Mouse (Mus musculus) liver, postnatal 0 days (tissue): ENCODE data around the gene Ninj2. TPM values are rescaled to one million over a fixed set of nuclear protein-coding genes. Genes with fewer than 3 reads are reported as not detected.
A peak's percentile ranks its signal among the peaks of the same experiment; 100 is the strongest.

Experiments used
- ATAC-seq: fragments of 200-750 bp; cut with Nextera tagmentation; 2 replicates; pipeline ENCODE4 v1.8.0; 2017; ENCODE audit warnings: mild to moderate bottlenecking, moderate library complexity
- DNase-seq: peaks from one replicate; pipeline ENCODE4 v3.0.0-alpha.2; 2016
- H3K27ac ChIP-seq: fragments of 300-500 bp; sonication (generic); 2 replicates; pipeline ENCODE4 v1.5.1; 2014; ENCODE audit warnings: antibody characterized with exemption, moderate library complexity, mild to moderate bottlenecking, low read depth
- H3K27me3 ChIP-seq: fragments of 300-500 bp; sonication (generic); 2 replicates; pipeline ENCODE4 v1.6.1; 2014; ENCODE audit warnings: low read length, control low read depth, mixed read lengths; ENCODE audit not compliant: insufficient read depth
- H3K36me3 ChIP-seq: fragments of 300-500 bp; sonication (generic); replicated peaks from 2 replicates; pipeline ENCODE4 v1.6.1; 2014; ENCODE audit warnings: mild to moderate bottlenecking, control low read depth, low read length, moderate library complexity, mixed read lengths; ENCODE audit not compliant: insufficient read depth
- H3K4me1 ChIP-seq: fragments of 300-500 bp; sonication (generic); 2 replicates; pipeline ENCODE4 v1.6.1; 2014; ENCODE audit warnings: antibody characterized with exemption, mild to moderate bottlenecking, control low read depth; ENCODE audit not compliant: insufficient read depth
- H3K4me2 ChIP-seq: fragments of 300-500 bp; sonication (generic); 2 replicates; pipeline ENCODE4 v1.6.1; 2014; ENCODE audit warnings: low read depth, mild to moderate bottlenecking, low read length, moderate library complexity, mixed read lengths
- H3K4me3 ChIP-seq: fragments of 300-500 bp; sonication (generic); 2 replicates; pipeline ENCODE4 v1.5.1; 2014; ENCODE audit warnings: low read depth, low read length
- H3K9ac ChIP-seq: fragments of 300-500 bp; sonication (generic); replicated peaks from 2 replicates; pipeline ENCODE4 v1.6.1; 2014; ENCODE audit warnings: mild to moderate bottlenecking, moderate library complexity
- H3K9me3 ChIP-seq: fragments of 300-500 bp; sonication (generic); 2 replicates; pipeline ENCODE4 v1.6.1; 2016; ENCODE audit warnings: mild to moderate bottlenecking, control low read depth, low read length, mixed read lengths
- CTCF ChIP-seq: sonication (generic); IDR thresholded peaks from 2 replicates; pipeline ENCODE4 v1.5.1; 2016; ENCODE audit warnings: antibody characterized with exemption, low read depth
- EP300 ChIP-seq: IDR thresholded peaks from 2 replicates; pipeline ENCODE4 v1.6.1; 2016; ENCODE audit warnings: antibody characterized with exemption, low read depth, mild to moderate bottlenecking
- WGBS: fragments of 180-500 bp; shearing (Covaris S2); extraction: QIAGEN DNeasy Blood & Tissue Kit; methylation state at CpG from one replicate; pipeline ENCODE4 v1.1.7; 2014; ENCODE audit not compliant: insufficient replicate concordance; 5-methylcytosine and 5-hydroxymethylcytosine counted together
- polyA plus RNA-seq: library from polyadenylated mRNA; unstranded; fragments of >200 nt; fragmentation: Nextera tagmentation; extraction: Ambion mirVana; gene quantifications from 2 replicates; pipeline ENCODE4 v1.2.1, GENCODE M21; 2015

The Ninj2 gene
- polyA plus RNA-seq, 1 experiment from 2014 or later: 0.31 TPM

DNA sequence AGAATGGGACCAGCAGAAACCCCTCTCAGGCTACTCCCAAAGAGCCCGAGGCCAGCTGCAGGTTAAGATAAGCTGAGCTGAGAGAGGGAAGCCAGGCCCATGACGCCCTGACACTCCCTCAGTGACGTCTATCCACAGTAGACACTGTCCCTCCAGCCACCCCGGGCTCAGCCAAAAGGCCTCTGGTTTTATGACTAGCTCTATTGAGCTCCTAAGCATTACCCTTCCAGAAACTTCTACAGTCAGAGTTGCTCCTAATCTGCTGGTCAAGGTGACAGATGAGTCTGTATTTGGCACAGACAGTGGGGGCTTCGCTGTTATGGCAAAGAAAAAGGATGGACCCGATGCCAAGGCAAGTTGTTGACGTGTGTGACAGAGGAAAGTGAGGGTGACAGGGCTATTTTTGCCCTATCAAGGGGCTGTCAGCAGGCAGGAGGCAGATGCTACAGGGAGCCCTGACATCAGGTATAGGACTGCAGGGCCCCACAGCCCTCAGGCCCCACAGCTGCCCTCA lies 81.5 kb downstream of the Ninj2 start:
- Histone ChIP-seq H3K9ac (peak overlapping the region; percentile 58), H3K27ac (peak overlapping the region; percentile 97), H3K4me1 (peaks cover 30% of the 10 kb centered on the region), H3K4me2 (peak overlapping the region; percentile 57), H3K27me3 (no peaks in the 10 kb centered on the region), H3K9me3 (no peaks in the 10 kb centered on the region), H3K4me3 (peak overlapping the region; percentile 27), H3K36me3 (no peaks in the 10 kb centered on the region)
- peak; percentile 85 for DNase-seq
- TF ChIP-seq CTCF: no peak
- TF ChIP-seq EP300: peak; percentile 94
- ATAC-seq: peak; percentile 99
- 31% methylated on average over 7 of the region's 7 CpGs for WGBS

DNA sequence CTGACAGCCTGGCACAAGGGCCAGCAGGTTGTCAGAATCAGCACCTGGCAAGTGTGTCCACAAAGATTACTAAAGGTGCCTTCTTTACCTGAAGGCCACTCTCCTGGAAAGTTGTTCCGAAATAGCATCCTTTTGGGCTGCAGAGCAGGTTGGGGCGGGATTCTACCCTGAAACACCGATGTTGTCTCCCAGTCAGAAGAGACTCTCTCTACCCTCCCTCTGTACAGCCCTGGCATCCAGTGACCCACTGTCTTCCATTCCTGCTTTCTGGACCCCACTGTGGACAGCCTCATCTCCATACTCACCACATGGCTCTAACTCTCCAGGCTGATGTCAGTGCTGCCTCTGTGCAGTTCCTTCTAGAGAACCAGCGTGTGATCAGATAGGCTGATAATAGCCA lies 82.5 kb downstream of the Ninj2 start:
- H3K4me2 ChIP-seq: peak overlapping the region; percentile 57
- H3K9ac ChIP-seq: peak overlapping the region; percentile 39; the same call in 1 of the 2 replicates
- H3K27me3 ChIP-seq: no peaks in the 10 kb centered on the region
- peak overlapping the region; percentile 97 for H3K27ac ChIP-seq
- no peak for ATAC-seq
- DNase-seq: no peak
- TF ChIP-seq EP300 (no peak), CTCF (no peak)
- 92% methylated on average over 4 of the region's 4 CpGs for WGBS
- H3K9me3 ChIP-seq: no peaks in the 10 kb centered on the region
- H3K4me3 ChIP-seq: peak overlapping the region; percentile 27; the same call in 1 of the 2 replicates
- H3K4me1 ChIP-seq: peaks cover 37% of the 10 kb centered on the region
- H3K36me3 ChIP-seq: no peaks in the 10 kb centered on the region

DNA sequence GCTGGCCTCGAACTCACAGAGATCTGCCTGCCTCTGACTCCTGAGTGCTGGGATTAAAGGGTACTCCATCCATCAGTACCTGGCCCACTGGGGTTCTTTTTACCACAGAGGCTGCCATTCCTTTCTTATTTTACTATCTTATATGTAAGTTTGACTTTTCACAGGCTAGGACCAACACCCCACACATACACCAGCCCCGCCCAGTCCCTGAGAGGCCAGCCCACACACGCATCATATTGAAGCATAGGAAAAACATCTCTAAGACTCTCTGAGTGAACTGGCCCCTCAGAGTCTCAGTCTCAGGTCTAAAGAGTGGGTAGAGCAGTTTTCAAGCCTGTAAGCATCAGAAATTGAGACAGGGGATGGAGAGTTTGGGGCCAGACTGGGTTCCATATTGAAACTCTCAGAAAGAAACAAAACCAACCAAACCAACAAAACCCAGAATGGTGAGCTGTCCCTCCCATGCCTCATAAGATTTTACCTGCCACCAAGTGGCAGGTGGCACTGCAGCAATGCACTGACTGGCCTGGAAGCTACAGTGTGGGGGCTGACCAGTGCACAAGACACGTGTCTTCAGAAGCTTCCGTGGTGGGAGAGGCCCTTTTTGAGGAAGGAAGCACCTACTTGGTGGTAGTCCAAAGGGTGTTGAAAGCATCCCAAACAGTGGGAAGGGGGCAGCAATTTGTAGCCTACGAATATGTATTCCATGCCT lies 86.0 kb downstream of the Ninj2 start:
- Histone ChIP-seq H3K36me3 (no peaks in the 10 kb centered on the region), H3K9ac (peak overlapping the region; percentile 46; the same call in 1 of the 2 replicates), H3K27me3 (no peaks in the 10 kb centered on the region), H3K4me2 (0 out of 2 replicates have a peak overlapping the region, but pooled peaks have one; percentile 4), H3K4me1 (peaks cover 23% of the 10 kb centered on the region), H3K27ac (peak overlapping the region; percentile 71), H3K9me3 (no peaks in the 10 kb centered on the region), H3K4me3 (no peak overlapping the region)
- 64% methylated on average over 6 of the region's 6 CpGs for WGBS
- ATAC-seq (no peak), DNase-seq (peak; percentile 44)
- TF ChIP-seq EP300 (no peak), CTCF (0 out of 2 replicates have a peak, but pooled peaks have one; percentile 14)

DNA sequence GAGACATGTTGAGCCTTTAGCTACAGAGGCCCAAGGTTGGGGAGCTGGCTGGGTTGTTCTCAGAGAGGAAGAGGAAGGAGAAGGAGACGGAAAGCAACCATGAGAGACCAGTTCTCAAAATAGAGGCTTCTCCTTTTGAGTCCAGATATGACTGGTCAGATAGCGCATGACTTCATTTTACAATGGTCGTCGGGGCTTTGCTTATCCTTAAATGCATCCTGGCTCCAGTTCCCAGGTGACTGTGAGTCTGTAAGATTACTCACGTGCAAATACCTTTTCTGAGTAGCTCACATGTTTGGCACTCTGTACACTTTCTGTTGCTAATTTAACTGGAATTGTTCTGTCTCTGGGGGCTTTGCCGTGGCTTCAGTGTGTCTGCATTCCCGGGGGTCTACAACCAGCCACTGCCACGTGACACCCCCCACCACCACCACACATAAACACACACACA lies 86.6 kb downstream of the Ninj2 start:
- Histone ChIP-seq H3K9ac (peak overlapping the region; percentile 46; the same call in 1 of the 2 replicates), H3K4me2 (0 out of 2 replicates have a peak overlapping the region, but pooled peaks have one; percentile 4), H3K36me3 (no peaks in the 10 kb centered on the region), H3K27ac (peak overlapping the region; percentile 71), H3K9me3 (no peaks in the 10 kb centered on the region), H3K4me1 (peaks cover 17% of the 10 kb centered on the region), H3K4me3 (no peak overlapping the region), H3K27me3 (no peaks in the 10 kb centered on the region)
- ATAC-seq: no peak
- WGBS: 56% methylated on average over 8 of the region's 8 CpGs
- no peak for DNase-seq
- TF ChIP-seq EP300 (0 out of 2 replicates have a peak, but pooled peaks have one; percentile 18), CTCF (no peak)

DNA sequence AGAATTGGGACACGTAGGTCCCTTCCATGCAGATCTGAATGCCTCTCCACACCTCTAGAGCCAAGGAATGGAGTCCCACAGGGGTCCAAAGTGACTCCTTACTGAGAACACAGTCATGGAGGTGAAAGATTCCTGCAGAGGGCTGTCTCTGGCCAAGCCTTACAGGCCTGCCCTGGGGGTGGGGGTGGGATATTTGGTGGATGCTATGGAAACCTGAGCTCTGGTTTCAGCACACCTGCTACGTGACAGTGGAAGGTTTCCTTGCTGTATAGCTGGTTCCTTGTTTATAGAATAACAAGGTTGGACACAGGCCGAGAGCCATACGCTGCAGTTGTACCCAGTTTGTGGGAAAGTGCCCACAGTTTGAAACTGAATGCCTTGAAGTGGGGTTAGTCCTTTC lies 87.3 kb downstream of the Ninj2 start:
- no peaks in the 10 kb centered on the region for H3K27me3 ChIP-seq
- ATAC-seq (no peak), DNase-seq (no peak)
- no peak overlapping the region for H3K4me3 ChIP-seq
- H3K27ac ChIP-seq: no peak overlapping the region
- no peak overlapping the region for H3K9ac ChIP-seq
- no peak overlapping the region for H3K4me2 ChIP-seq
- no peaks in the 10 kb centered on the region for H3K36me3 ChIP-seq
- TF ChIP-seq EP300 (no peak), CTCF (no peak)
- no peaks in the 10 kb centered on the region for H3K9me3 ChIP-seq
- 81% methylated on average over 4 of the region's 4 CpGs for WGBS
- peaks cover 13% of the 10 kb centered on the region for H3K4me1 ChIP-seq

DNA sequence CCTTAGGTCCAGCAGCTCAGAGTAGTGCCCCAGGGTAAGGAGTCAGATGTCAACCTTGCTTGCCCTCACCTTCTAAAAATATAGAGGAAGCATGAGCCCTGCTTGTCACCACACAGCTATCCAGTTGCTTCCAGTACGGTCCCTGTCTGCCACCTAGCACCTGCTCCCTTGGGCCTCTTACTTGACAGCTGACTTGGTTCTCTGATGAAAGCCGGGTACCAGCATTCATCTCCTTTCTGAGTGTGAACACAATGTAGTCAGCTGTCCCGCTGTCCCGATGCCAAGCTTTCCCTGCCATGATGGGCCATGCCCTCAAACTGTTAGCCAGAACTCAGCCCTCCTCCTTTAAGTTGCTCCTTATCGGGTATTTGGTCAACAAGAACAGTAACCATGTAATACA lies 89.0 kb downstream of the Ninj2 start:
- H3K9me3 ChIP-seq: no peaks in the 10 kb centered on the region
- no peaks in the 10 kb centered on the region for H3K27me3 ChIP-seq
- no peaks in the 10 kb centered on the region for H3K36me3 ChIP-seq
- H3K4me3 ChIP-seq: no peak overlapping the region
- no peak overlapping the region for H3K4me2 ChIP-seq
- H3K27ac ChIP-seq: no peak overlapping the region
- WGBS: 84% methylated on average over 5 of the region's 5 CpGs
- TF ChIP-seq EP300 (no peak), CTCF (no peak)
- no peak for ATAC-seq
- H3K9ac ChIP-seq: no peak overlapping the region
- no peak for DNase-seq
- H3K4me1 ChIP-seq: peaks cover 25% of the 10 kb centered on the region
